Mouse (Mus musculus): ENCODE measurements around the gene Ier2. TPM values are rescaled to one million over a fixed set of nuclear protein-coding genes. Genes with fewer than 3 reads are reported as not detected.

Ier2 gene
- polyA plus RNA-seq, 1 experiment from 2014 or later = 45.9 TPM

GRCm38 (mm10) chr8:84615666-84616485, 46.8 kb downstream of the Ier2 start:
- H3K27ac ChIP-seq (replicated peaks; ENCODE audit: low read depth, low read length) = peak overlapping the region; percentile 39
- H3K4me2 ChIP-seq (ENCODE audit: low read depth, low read length) = peak overlapping the region; percentile 40
- peaks cover 6% of the 10 kb centered on the region; the same call in 1 of the 2 replicates for H3K4me1 ChIP-seq (ENCODE audit: control insufficient read depth, insufficient read depth, low read length)
- DNase-seq (ENCODE audit: low spot score) = no peak
- WGBS = 29% methylated on average over 22 of the region's 22 CpGs
- peak overlapping the region; percentile 36; the same call in 1 of the 2 replicates for H3K9ac ChIP-seq (ENCODE audit: low read depth, low read length)
- peak overlapping the region; percentile 22 for H3K4me3 ChIP-seq (ENCODE audit: low read depth, low read length)
- H3K27me3 ChIP-seq (replicated peaks; ENCODE audit: control insufficient read depth, insufficient read depth, low read length) = no peaks in the 10 kb centered on the region
- H3K36me3 ChIP-seq (ENCODE audit: control insufficient read depth, insufficient read depth, low read length) = no peaks in the 10 kb centered on the region
- H3K9me3 ChIP-seq (ENCODE audit: control insufficient read depth, low read length) = no peaks in the 10 kb centered on the region
- ATAC-seq (ENCODE audit: low read depth) = 0 out of 2 replicates have a peak, but pooled peaks have one; percentile 24

- no peak for ATAC-seq (ENCODE audit: low read depth)
- Histone ChIP-seq H3K36me3 (ENCODE audit: control insufficient read depth, insufficient read depth, low read length) (no peaks in the 10 kb centered on the region), H3K27me3 (replicated peaks; ENCODE audit: control insufficient read depth, insufficient read depth, low read length) (no peaks in the 10 kb centered on the region), H3K9ac (ENCODE audit: low read depth, low read length) (no peak overlapping the region), H3K4me3 (ENCODE audit: low read depth, low read length) (peak overlapping the region; percentile 22; the same call in 1 of the 2 replicates), H3K4me1 (ENCODE audit: control insufficient read depth, insufficient read depth, low read length) (peaks cover 6% of the 10 kb centered on the region; the same call in 1 of the 2 replicates), H3K9me3 (ENCODE audit: control insufficient read depth, low read length) (no peaks in the 10 kb centered on the region), H3K27ac (replicated peaks; ENCODE audit: low read depth, low read length) (no peak overlapping the region), H3K4me2 (ENCODE audit: low read depth, low read length) (peak overlapping the region; percentile 40)
- peak; percentile 49 for DNase-seq (ENCODE audit: low spot score)
- 28% methylated on average over 16 of the region's 16 CpGs for WGBS
These were observed 48.0 kb downstream of the Ier2 start for GRCm38 (mm10) chr8:84614512-84615223.

Other genes starting within 250 kb of the Ier2 start
- gene Trmt1, start 23.5 kb upstream of the Ier2 start, polyA plus RNA-seq (2014; fragmentation: Nextera tagmentation; extraction: Ambion mirVana) = 55.8 and 73.2 TPM in 2 replicates
- gene Nacc1, start 25.0 kb upstream of the Ier2 start, polyA plus RNA-seq (2014; fragmentation: Nextera tagmentation; extraction: Ambion mirVana) = 19.7 and 20.1 TPM in 2 replicates
- gene Lyl1, start 38.6 kb upstream of the Ier2 start, polyA plus RNA-seq (2014; fragmentation: Nextera tagmentation; extraction: Ambion mirVana) = 5.8 and 6.8 TPM in 2 replicates
- gene G430095P16Rik, start 60.2 kb upstream of the Ier2 start, polyA plus RNA-seq (2014; fragmentation: Nextera tagmentation; extraction: Ambion mirVana) = 2.0 and 2.7 TPM in 2 replicates
- gene Nfix, start 137.5 kb upstream of the Ier2 start, polyA plus RNA-seq (2014; fragmentation: Nextera tagmentation; extraction: Ambion mirVana) = 64.0 and 67.4 TPM in 2 replicates
- 5.8 and 6.8 TPM in 2 replicates for gene Dand5, start 160.0 kb upstream of the Ier2 start, polyA plus RNA-seq (2014; fragmentation: Nextera tagmentation; extraction: Ambion mirVana)
- gene Gadd45gip1, start 168.7 kb upstream of the Ier2 start, polyA plus RNA-seq (2014; fragmentation: Nextera tagmentation; extraction: Ambion mirVana) = 41.3 and 41.5 TPM in 2 replicates
- gene Rad23a, start 177.8 kb upstream of the Ier2 start, polyA plus RNA-seq (2014; fragmentation: Nextera tagmentation; extraction: Ambion mirVana) = 109 and 111 TPM in 2 replicates
- gene Calr, start 184.1 kb upstream of the Ier2 start, polyA plus RNA-seq (2014; fragmentation: Nextera tagmentation; extraction: Ambion mirVana) = 805 and 891 TPM in 2 replicates
- 67.1 and 76.5 TPM in 2 replicates for gene Farsa, start 194.1 kb upstream of the Ier2 start, polyA plus RNA-seq (2014; fragmentation: Nextera tagmentation; extraction: Ambion mirVana)
- gene Syce2, start 209.3 kb upstream of the Ier2 start, polyA plus RNA-seq (2014; fragmentation: Nextera tagmentation; extraction: Ambion mirVana) = 68.5 and 71.8 TPM in 2 replicates
- gene Gcdh, start 231.1 kb upstream of the Ier2 start, polyA plus RNA-seq (2014; fragmentation: Nextera tagmentation; extraction: Ambion mirVana) = 27.3 and 33.2 TPM in 2 replicates
- 2.1 and 2.2 TPM in 2 replicates for gene Klf1, start 239.1 kb upstream of the Ier2 start, polyA plus RNA-seq (2014; fragmentation: Nextera tagmentation; extraction: Ambion mirVana)
- gene Dnase2a, start 245.7 kb upstream of the Ier2 start, polyA plus RNA-seq (2014; fragmentation: Nextera tagmentation; extraction: Ambion mirVana) = 10.1 and 11.5 TPM in 2 replicates

Measured in embryonic facial prominence, embryonic 14.5 days (tissue).